Comparison of ENCODE assay signal across 9 mouse cellular contexts in the genomic region with DNA sequence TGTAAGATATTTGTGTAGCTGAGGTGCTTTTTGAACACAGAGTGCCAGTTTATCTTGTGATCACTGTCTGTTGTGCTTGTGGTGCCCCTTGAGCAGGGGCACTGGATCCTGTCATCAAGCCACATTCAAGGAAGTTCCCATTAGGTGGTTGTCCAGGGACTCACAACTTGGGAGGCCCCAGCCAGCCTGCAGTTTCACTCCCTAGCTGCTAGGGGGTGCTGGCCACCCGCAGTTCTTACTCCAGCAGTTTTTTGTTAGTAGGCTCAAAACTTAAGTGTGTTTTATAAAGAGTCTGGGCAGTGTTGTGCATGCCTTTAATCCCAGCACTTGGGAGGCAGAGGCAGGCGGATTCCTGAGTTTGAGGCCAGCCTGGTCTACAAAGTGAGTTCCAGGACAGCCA. TPM values are rescaled to one million over a fixed set of nuclear protein-coding genes. Genes with fewer than 3 reads are reported as not detected.
A peak's percentile ranks its signal among the peaks of the same experiment; 100 is the strongest.
DNase-seq lines count a peak whose midpoint lies in the region; ATAC-seq and TF ChIP-seq lines count a peak whose summit lies in the region.
"Had no signal": no experiment of that assay in that cellular context is flagged by ENCODE, and none has a peak within 500 bp of the region (broad histone marks: within the 10 kb centered on the region; RNA-seq: fewer than 3 reads in every experiment).

No protein-coding gene starts in this region.

- intact Hi-C loops in gastrocnemius, postnatal 36 days (cut with DNase I), result no loop called here

- no peaks in the 10 kb centered on the region for H3K9me3 ChIP-seq in forebrain, embryonic 14.5 days (replicated peaks; ENCODE audit: control insufficient read depth, low read length)
- H3K9me3 ChIP-seq in forebrain, embryonic 13.5 days (replicated peaks), result no peaks in the 10 kb centered on the region
- no peaks in the 10 kb centered on the region for H3K9me3 ChIP-seq in liver, postnatal 0 days (ENCODE audit: low read length)
- H3K9me3 ChIP-seq: neural tube, embryonic 12.5 days had no signal

- TF ChIP-seq EP300 in liver, postnatal 0 days (IDR thresholded peaks at IDR 0.05; ENCODE audit: low read depth), result no peak

- ATAC-seq in forebrain, embryonic 14.5 days, result no peak
- no peak for ATAC-seq in forebrain, embryonic 13.5 days
- no peak for ATAC-seq in liver, postnatal 0 days

- no peaks in the 10 kb centered on the region for H3K27me3 ChIP-seq in forebrain, embryonic 14.5 days (replicated peaks; ENCODE audit: control insufficient read depth, insufficient read depth, low read length)
- no peaks in the 10 kb centered on the region for H3K27me3 ChIP-seq in forebrain, embryonic 13.5 days
- H3K27me3 ChIP-seq in liver, postnatal 0 days (ENCODE audit: insufficient read depth, low read length), result no peaks in the 10 kb centered on the region
- H3K27me3 ChIP-seq: neural tube, embryonic 12.5 days had no signal

- WGBS in forebrain, embryonic 14.5 days, result 57% methylated on average over 2 of the region's 2 CpGs
- WGBS in forebrain, embryonic 13.5 days, result 67% methylated on average over 2 of the region's 2 CpGs
- 55% methylated on average over 2 of the region's 2 CpGs for WGBS in liver, postnatal 0 days (ENCODE audit: insufficient replicate concordance)

- no peak overlapping the region for H3K27ac ChIP-seq in forebrain, embryonic 14.5 days (ENCODE audit: low read depth, low read length)
- H3K27ac ChIP-seq in forebrain, embryonic 13.5 days, result no peak overlapping the region
- H3K27ac ChIP-seq in liver, postnatal 0 days (ENCODE audit: low read depth), result no peak overlapping the region
- H3K27ac ChIP-seq: neural tube, embryonic 12.5 days had no signal

- DNase-seq in forebrain, embryonic 14.5 days (ENCODE audit: low spot score), result peak; percentile 12
- peak; percentile 44 for DNase-seq in 3T3-L1 (ENCODE audit: low read depth, low spot score)
- DNase-seq in adrenal gland, postnatal 25 days, result peak; percentile 37
- peak; percentile 55 for DNase-seq in liver, postnatal 0 days
- peak; percentile 39 for DNase-seq in thymus, postnatal 25 days
- DNase-seq in left cerebral cortex, adult 8-10 months (ENCODE audit: low spot score in 2 of 2), result no peak
- no peak for DNase-seq in gastrocnemius, postnatal 36 days

- H3K4me1 ChIP-seq in forebrain, embryonic 14.5 days (ENCODE audit: control insufficient read depth, insufficient read depth, low read length), result no peaks in the 10 kb centered on the region
- H3K4me1 ChIP-seq in forebrain, embryonic 13.5 days, result no peaks in the 10 kb centered on the region
- no peaks in the 10 kb centered on the region for H3K4me1 ChIP-seq in liver, postnatal 0 days (ENCODE audit: insufficient read depth)
- H3K4me1 ChIP-seq: neural tube, embryonic 12.5 days had no signal

- H3K36me3 ChIP-seq in forebrain, embryonic 14.5 days (ENCODE audit: control insufficient read depth, insufficient read depth, low read length), result peaks cover 37% of the 10 kb centered on the region
- H3K36me3 ChIP-seq in forebrain, embryonic 13.5 days (ENCODE audit: poor library complexity, severe bottlenecking), result peaks cover 42% of the 10 kb centered on the region
- peaks cover 14% of the 10 kb centered on the region for H3K36me3 ChIP-seq in liver, postnatal 0 days (replicated peaks; ENCODE audit: insufficient read depth, low read length)

- H3K4me3 ChIP-seq in forebrain, embryonic 14.5 days (ENCODE audit: low read depth, low read length), result no peak overlapping the region
- no peak overlapping the region for H3K4me3 ChIP-seq in forebrain, embryonic 13.5 days
- no peak overlapping the region for H3K4me3 ChIP-seq in liver, postnatal 0 days (ENCODE audit: low read depth, low read length)
- H3K4me3 ChIP-seq: neural tube, embryonic 12.5 days had no signal

- peak; percentile 68 for TF ChIP-seq CTCF in liver, postnatal 0 days (IDR thresholded peaks at IDR 0.05; ENCODE audit: low read depth)

- no peak overlapping the region for H3K4me2 ChIP-seq in forebrain, embryonic 14.5 days (ENCODE audit: low read length)
- no peak overlapping the region for H3K4me2 ChIP-seq in forebrain, embryonic 13.5 days
- H3K4me2 ChIP-seq in liver, postnatal 0 days (ENCODE audit: low read depth, low read length), result no peak overlapping the region
- H3K4me2 ChIP-seq: neural tube, embryonic 12.5 days had no signal

- H3K9ac ChIP-seq in forebrain, embryonic 14.5 days (ENCODE audit: low read length), result no peak overlapping the region
- H3K9ac ChIP-seq in forebrain, embryonic 13.5 days, result no peak overlapping the region
- H3K9ac ChIP-seq in liver, postnatal 0 days (replicated peaks), result no peak overlapping the region
- H3K9ac ChIP-seq: neural tube, embryonic 12.5 days had no signal

RNA-seq across cellular contexts. Expression of a gene that starts 13.3 kb away (rescaled TPM):
- 17.7 and 25.5 TPM in 2 replicates for polyA plus RNA-seq in forebrain, embryonic 14.5 days (2014; fragmentation: Nextera tagmentation; extraction: Ambion mirVana)
- polyA plus RNA-seq in forebrain, embryonic 13.5 days (2015; fragmentation: Nextera tagmentation; extraction: Ambion mirVana), result 29.0 and 34.1 TPM in 2 replicates
- total RNA-seq in adrenal gland, postnatal 25 days (2021), result 22.3 and 22.8 TPM in 2 replicates
- 3.7 TPM in 2 replicates for polyA plus RNA-seq in liver, postnatal 0 days (2015; fragmentation: Nextera tagmentation; extraction: Ambion mirVana)
- 10 to 100 TPM; 54.1 to 61.6 (median 57.4) TPM for total RNA-seq in left cerebral cortex, adult 8-10 months (2022)
- total RNA-seq in gastrocnemius, postnatal 36 days (2021), result 10 to 100 TPM; 30.4 to 35.5 TPM

RNA-seq across cellular contexts. Expression of a gene that starts 32.5 kb away (rescaled TPM):
- polyA plus RNA-seq in forebrain, embryonic 14.5 days (2014; fragmentation: Nextera tagmentation; extraction: Ambion mirVana), result 0.12 TPM in 1 of 2 replicates, not detected in the other
- polyA plus RNA-seq in forebrain, embryonic 13.5 days (2015; fragmentation: Nextera tagmentation; extraction: Ambion mirVana), result 0.19 and 0.31 TPM in 2 replicates
- not detected in 2 replicates for total RNA-seq in adrenal gland, postnatal 25 days (2021)
- 48.9 and 52.2 TPM in 2 replicates for polyA plus RNA-seq in liver, postnatal 0 days (2015; fragmentation: Nextera tagmentation; extraction: Ambion mirVana)
- not detected for total RNA-seq in left cerebral cortex, adult 8-10 months (2022)
- not detected for total RNA-seq in gastrocnemius, postnatal 36 days (2021)

RNA-seq across cellular contexts. Expression of a gene that starts 45.2 kb away (rescaled TPM):
- 1.8 and 2.8 TPM in 2 replicates for polyA plus RNA-seq in forebrain, embryonic 14.5 days (2014; fragmentation: Nextera tagmentation; extraction: Ambion mirVana)
- polyA plus RNA-seq in forebrain, embryonic 13.5 days (2015; fragmentation: Nextera tagmentation; extraction: Ambion mirVana), result 1.6 and 2.8 TPM in 2 replicates
- 1.5 TPM in 1 of 2 replicates, not detected in the other for total RNA-seq in adrenal gland, postnatal 25 days (2021)
- polyA plus RNA-seq in liver, postnatal 0 days (2015; fragmentation: Nextera tagmentation; extraction: Ambion mirVana), result 2.1 and 2.5 TPM in 2 replicates
- total RNA-seq in left cerebral cortex, adult 8-10 months (2022), result 1 to 10 TPM in 2 of 4 experiments, under 1 TPM in 2; 0.55 to 2.1 (median 1.1) TPM
- total RNA-seq in gastrocnemius, postnatal 36 days (2021), result not detected

RNA-seq across cellular contexts. Expression of a gene that starts 45.7 kb away (rescaled TPM):
- 2.0 and 2.2 TPM in 2 replicates for polyA plus RNA-seq in forebrain, embryonic 14.5 days (2014; fragmentation: Nextera tagmentation; extraction: Ambion mirVana)
- polyA plus RNA-seq in forebrain, embryonic 13.5 days (2015; fragmentation: Nextera tagmentation; extraction: Ambion mirVana), result 0.83 and 1.1 TPM in 2 replicates
- total RNA-seq in adrenal gland, postnatal 25 days (2021), result not detected in 2 replicates
- polyA plus RNA-seq in liver, postnatal 0 days (2015; fragmentation: Nextera tagmentation; extraction: Ambion mirVana), result 0.28 and 0.41 TPM in 2 replicates
- 1 to 10 TPM; 1.7 to 2.6 (median 2.4) TPM for total RNA-seq in left cerebral cortex, adult 8-10 months (2022)
- not detected for total RNA-seq in gastrocnemius, postnatal 36 days (2021)

Comparison
In these comparisons a context has a peak if more than half of its experiments do, and no peak if none do; other contexts are left out.
1. DNase-seq: peak in forebrain, embryonic 14.5 days (single experiment), 3T3-L1 (single experiment), adrenal gland, postnatal 25 days (single experiment), liver, postnatal 0 days (single experiment) and thymus, postnatal 25 days (single experiment); none in left cerebral cortex, adult 8-10 months (0 of 2) and gastrocnemius, postnatal 36 days (0 of 2).